Mouse (Mus musculus): ENCODE results near the gene Lrrfip2. TPM values are rescaled to one million over a fixed set of nuclear protein-coding genes. Genes with fewer than 3 reads are reported as not detected.

The Lrrfip2 gene
- polyA plus RNA-seq, 1 experiment from 2014 or later, result 18.5 TPM

DNA sequence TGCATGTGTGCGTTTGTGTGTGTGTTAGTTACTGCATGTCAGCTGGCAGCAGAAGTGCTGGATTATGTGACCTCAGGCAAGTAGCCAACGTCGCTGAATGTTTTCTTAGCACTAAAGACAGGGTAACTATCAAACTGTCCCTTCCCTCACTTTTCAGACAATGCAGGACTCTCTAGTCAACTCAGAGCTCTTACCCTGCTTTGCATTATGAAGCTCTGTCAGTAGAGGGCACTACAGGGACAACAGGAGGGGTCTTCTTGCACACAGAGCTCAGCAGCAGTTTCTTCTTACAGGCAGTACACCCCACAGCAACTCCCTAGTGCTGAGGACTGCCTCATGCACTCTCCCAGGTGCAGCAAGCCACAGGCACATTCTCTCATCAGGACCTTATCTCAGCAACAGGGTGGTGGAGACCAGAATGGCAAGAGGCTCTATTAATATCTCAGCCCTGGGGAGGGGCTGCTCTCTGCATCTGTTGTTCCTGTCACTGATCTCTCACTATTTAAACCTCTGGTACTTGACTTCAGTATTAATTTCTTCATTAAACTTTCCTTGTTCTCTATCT lies 130.4 kb downstream of the Lrrfip2 start:
- 90% methylated on average over 3 of the region's 3 CpGs for WGBS (ENCODE audit: insufficient replicate concordance)
- no peaks in the 10 kb centered on the region for H3K27me3 ChIP-seq (ENCODE audit: insufficient read depth, low read length)
- no peaks in the 10 kb centered on the region for H3K4me1 ChIP-seq (ENCODE audit: insufficient read depth)
- H3K4me2 ChIP-seq (ENCODE audit: low read depth, low read length), result no peak overlapping the region
- H3K36me3 ChIP-seq (replicated peaks; ENCODE audit: insufficient read depth, low read length), result peaks cover 49% of the 10 kb centered on the region
- no peak for ATAC-seq
- H3K9ac ChIP-seq (replicated peaks), result no peak overlapping the region
- no peak overlapping the region for H3K4me3 ChIP-seq (ENCODE audit: low read depth, low read length)
- TF ChIP-seq EP300 (IDR thresholded peaks at IDR 0.05; ENCODE audit: low read depth), result no peak
- peak; percentile 43 for TF ChIP-seq CTCF (IDR thresholded peaks at IDR 0.05; ENCODE audit: low read depth)
- no peaks in the 10 kb centered on the region for H3K9me3 ChIP-seq (ENCODE audit: low read length)
- DNase-seq, result no peak
- no peak overlapping the region for H3K27ac ChIP-seq (ENCODE audit: low read depth)

DNA sequence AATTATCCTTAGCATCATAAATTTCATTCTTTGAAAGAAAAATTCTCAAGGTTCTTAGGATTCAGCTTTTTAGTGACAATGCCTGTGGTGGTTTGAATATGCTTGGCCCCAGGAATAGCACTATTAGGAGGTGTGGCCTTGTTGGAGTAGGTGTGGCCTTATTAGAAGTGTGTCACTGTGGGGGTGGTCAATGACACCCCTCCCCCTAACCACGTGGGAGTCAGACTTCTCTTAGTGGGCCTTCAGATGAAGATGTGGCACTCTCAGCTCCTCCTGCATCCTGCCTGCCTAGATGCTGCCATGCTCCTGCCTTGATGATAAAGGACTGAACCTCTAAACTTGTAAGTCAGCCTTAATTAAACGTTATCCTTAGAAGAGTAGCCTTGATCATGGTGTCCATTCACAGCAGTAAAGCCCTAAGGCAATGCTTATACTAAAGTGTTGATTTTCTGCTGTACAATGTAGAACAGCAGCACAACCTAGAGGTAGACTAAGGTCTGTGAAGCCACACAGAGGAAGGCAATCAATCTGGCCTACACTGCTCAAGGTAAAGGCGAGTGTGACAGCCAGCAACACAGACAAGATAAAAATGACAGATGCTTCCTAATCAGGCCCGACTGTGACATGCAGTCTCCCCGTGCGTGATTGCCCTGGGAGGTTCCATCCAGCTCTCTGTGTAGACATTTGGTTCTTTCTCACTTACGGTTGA lies 134.9 kb downstream of the Lrrfip2 start:
- H3K9ac ChIP-seq (replicated peaks), result no peak overlapping the region
- WGBS (ENCODE audit: insufficient replicate concordance), result 70% methylated on average over 7 of the region's 7 CpGs
- H3K4me2 ChIP-seq (ENCODE audit: low read depth, low read length), result no peak overlapping the region
- ATAC-seq (no peak), DNase-seq (no peak)
- TF ChIP-seq CTCF (IDR thresholded peaks at IDR 0.05; ENCODE audit: low read depth), result no peak
- TF ChIP-seq EP300 (IDR thresholded peaks at IDR 0.05; ENCODE audit: low read depth), result no peak
- H3K4me3 ChIP-seq (ENCODE audit: low read depth, low read length), result no peak overlapping the region
- peaks cover 65% of the 10 kb centered on the region for H3K36me3 ChIP-seq (replicated peaks; ENCODE audit: insufficient read depth, low read length)
- no peaks in the 10 kb centered on the region for H3K27me3 ChIP-seq (ENCODE audit: insufficient read depth, low read length)
- no peaks in the 10 kb centered on the region for H3K9me3 ChIP-seq (ENCODE audit: low read length)
- no peaks in the 10 kb centered on the region for H3K4me1 ChIP-seq (ENCODE audit: insufficient read depth)
- H3K27ac ChIP-seq (ENCODE audit: low read depth), result no peak overlapping the region

DNA sequence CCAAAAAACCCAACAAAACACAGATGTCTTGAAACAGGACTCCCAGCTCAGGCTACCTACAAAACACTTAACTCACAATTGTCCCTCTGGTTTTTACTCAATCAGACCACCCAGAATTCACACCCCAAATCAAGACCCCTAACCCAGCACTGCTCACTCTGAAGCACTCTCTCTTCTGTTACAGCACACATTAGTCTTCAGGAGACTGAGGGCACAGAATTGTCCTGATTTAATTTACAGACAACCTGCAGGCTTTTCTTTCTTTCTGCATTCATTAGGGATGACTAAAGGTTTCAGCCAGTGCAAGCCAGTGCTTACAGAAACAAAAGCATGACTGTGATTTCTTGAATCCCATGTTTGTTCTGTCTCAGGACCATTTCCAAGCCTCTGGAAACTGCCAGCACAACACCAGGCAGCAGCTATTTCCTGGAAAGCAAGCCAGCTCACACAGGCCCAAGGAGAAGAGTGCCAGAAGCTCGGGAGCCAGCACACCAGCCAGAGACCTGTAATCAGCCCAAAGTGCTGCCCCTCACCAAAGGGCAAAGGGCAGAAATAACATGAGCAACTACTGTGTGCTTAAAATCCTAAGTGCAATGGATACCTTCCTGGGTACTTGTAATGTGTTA lies 143.1 kb downstream of the Lrrfip2 start:
- Histone ChIP-seq H3K27ac (ENCODE audit: low read depth) (no peak overlapping the region), H3K36me3 (replicated peaks; ENCODE audit: insufficient read depth, low read length) (peaks cover 51% of the 10 kb centered on the region), H3K27me3 (ENCODE audit: insufficient read depth, low read length) (no peaks in the 10 kb centered on the region), H3K4me1 (ENCODE audit: insufficient read depth) (no peaks in the 10 kb centered on the region), H3K4me2 (ENCODE audit: low read depth, low read length) (no peak overlapping the region), H3K9me3 (ENCODE audit: low read length) (no peaks in the 10 kb centered on the region), H3K9ac (replicated peaks) (no peak overlapping the region), H3K4me3 (ENCODE audit: low read depth, low read length) (no peak overlapping the region)
- no peak for DNase-seq
- TF ChIP-seq CTCF (IDR thresholded peaks at IDR 0.05; ENCODE audit: low read depth) (no peak), EP300 (IDR thresholded peaks at IDR 0.05; ENCODE audit: low read depth) (no peak)
- 61% methylated on average over 1 of the region's 1 CpGs for WGBS (ENCODE audit: insufficient replicate concordance)
- ATAC-seq, result no peak

DNA sequence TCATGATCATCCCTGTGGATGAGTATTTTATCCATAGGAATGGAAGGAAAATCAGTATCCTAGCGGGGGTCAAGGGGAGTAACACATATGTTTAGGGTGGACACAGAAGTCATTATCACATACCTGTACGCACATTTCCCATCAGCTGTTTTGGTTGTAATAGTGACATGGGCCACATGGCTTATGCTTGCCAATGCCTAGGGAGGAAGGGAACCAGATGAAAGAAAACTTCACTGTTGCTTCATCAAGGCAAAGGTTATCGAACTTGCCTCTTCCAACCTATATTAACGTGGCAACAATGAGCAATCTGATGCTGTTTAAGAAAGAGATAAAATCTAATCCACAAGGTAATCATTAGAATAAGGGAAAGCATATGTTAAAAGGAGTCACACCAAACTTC lies 144.0 kb downstream of the Lrrfip2 start:
- no peaks in the 10 kb centered on the region for H3K4me1 ChIP-seq (ENCODE audit: insufficient read depth)
- no peak overlapping the region for H3K4me3 ChIP-seq (ENCODE audit: low read depth, low read length)
- no peak overlapping the region for H3K4me2 ChIP-seq (ENCODE audit: low read depth, low read length)
- no peak overlapping the region for H3K27ac ChIP-seq (ENCODE audit: low read depth)
- WGBS (ENCODE audit: insufficient replicate concordance), result 88% methylated on average over 4 of the region's 4 CpGs
- H3K36me3 ChIP-seq (replicated peaks; ENCODE audit: insufficient read depth, low read length), result peaks cover 47% of the 10 kb centered on the region
- TF ChIP-seq EP300 (IDR thresholded peaks at IDR 0.05; ENCODE audit: low read depth) (no peak), CTCF (IDR thresholded peaks at IDR 0.05; ENCODE audit: low read depth) (no peak)
- H3K9ac ChIP-seq (replicated peaks), result no peak overlapping the region
- DNase-seq (no peak), ATAC-seq (no peak)
- H3K27me3 ChIP-seq (ENCODE audit: insufficient read depth, low read length), result no peaks in the 10 kb centered on the region
- no peaks in the 10 kb centered on the region for H3K9me3 ChIP-seq (ENCODE audit: low read length)

DNA sequence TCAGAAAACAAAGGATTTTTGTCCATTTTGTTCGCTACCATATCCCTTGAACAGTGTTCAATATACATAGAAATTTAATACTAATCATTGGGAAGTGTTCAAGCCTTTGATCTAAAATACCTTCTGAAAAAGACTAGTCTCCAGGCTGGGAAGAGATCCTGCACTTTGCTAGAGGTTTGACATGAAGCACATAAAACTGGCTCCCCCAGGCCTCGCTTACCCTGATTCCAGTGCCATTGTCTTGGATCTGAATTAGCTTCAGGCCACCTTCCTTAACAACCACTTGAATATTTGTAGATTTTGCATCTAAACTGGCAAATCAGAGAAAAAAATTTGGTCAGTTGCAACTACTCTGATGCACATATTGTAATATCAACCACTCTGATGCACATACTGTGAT lies 150.6 kb downstream of the Lrrfip2 start:
- DNase-seq (no peak), ATAC-seq (no peak)
- no peak overlapping the region for H3K27ac ChIP-seq (ENCODE audit: low read depth)
- no peak for TF ChIP-seq EP300 (IDR thresholded peaks at IDR 0.05; ENCODE audit: low read depth)
- TF ChIP-seq CTCF (IDR thresholded peaks at IDR 0.05; ENCODE audit: low read depth), result no peak
- no peak overlapping the region for H3K9ac ChIP-seq (replicated peaks)
- peaks cover 23% of the 10 kb centered on the region for H3K36me3 ChIP-seq (replicated peaks; ENCODE audit: insufficient read depth, low read length)
- H3K4me2 ChIP-seq (ENCODE audit: low read depth, low read length), result no peak overlapping the region
- WGBS (ENCODE audit: insufficient replicate concordance), result 93% methylated on average over 2 of the region's 2 CpGs
- peaks cover 9% of the 10 kb centered on the region for H3K4me1 ChIP-seq (ENCODE audit: insufficient read depth)
- no peaks in the 10 kb centered on the region for H3K27me3 ChIP-seq (ENCODE audit: insufficient read depth, low read length)
- no peaks in the 10 kb centered on the region for H3K9me3 ChIP-seq (ENCODE audit: low read length)
- H3K4me3 ChIP-seq (ENCODE audit: low read depth, low read length), result no peak overlapping the region

DNA sequence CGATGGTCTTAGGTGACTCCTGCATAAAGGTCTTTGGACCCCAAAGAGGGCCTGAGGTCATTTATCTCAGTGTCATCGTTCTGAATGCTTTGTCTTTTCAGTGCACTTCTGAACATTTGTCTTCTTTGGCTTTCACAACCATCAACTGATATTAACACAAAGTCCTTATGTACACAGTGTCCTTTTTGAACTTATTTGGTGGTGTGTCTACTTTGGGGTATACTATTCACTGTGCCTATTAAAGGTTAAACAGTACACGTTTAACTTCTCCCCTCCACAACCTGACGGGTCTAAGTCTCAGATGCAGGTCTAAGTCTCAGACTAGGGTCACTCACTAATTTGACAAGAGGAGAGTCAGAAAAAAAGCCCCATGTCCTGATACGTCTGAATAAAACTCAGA lies 153.2 kb downstream of the Lrrfip2 start:
- Histone ChIP-seq H3K4me2 (ENCODE audit: low read depth, low read length) (peak overlapping the region; percentile 75), H3K9me3 (ENCODE audit: low read length) (no peaks in the 10 kb centered on the region), H3K9ac (replicated peaks) (peak overlapping the region; percentile 75), H3K36me3 (replicated peaks; ENCODE audit: insufficient read depth, low read length) (peaks cover 23% of the 10 kb centered on the region), H3K27ac (ENCODE audit: low read depth) (peak overlapping the region; percentile 94), H3K4me3 (ENCODE audit: low read depth, low read length) (peak overlapping the region; percentile 79), H3K27me3 (ENCODE audit: insufficient read depth, low read length) (no peaks in the 10 kb centered on the region), H3K4me1 (ENCODE audit: insufficient read depth) (peaks cover 28% of the 10 kb centered on the region)
- WGBS (ENCODE audit: insufficient replicate concordance), result 6% methylated on average over 5 of the region's 5 CpGs
- DNase-seq, result no peak
- no peak for ATAC-seq
- TF ChIP-seq CTCF (IDR thresholded peaks at IDR 0.05; ENCODE audit: low read depth) (no peak), EP300 (IDR thresholded peaks at IDR 0.05; ENCODE audit: low read depth) (no peak)
